Mouse (Mus musculus) kidney, postnatal 14 days (tissue): Measurements from ENCODE around the gene Notum.
"Not testable (repeated sequence)": the region's sequence is repeated elsewhere in the genome, so short reads cannot be mapped to it uniquely, and the experiment has no call there.

Source experiments
- DNase-seq: peaks from one replicate; pipeline ENCODE4 v3.0.0; 2022; ENCODE audit warnings: mixed read lengths

Notum gene

DNA sequence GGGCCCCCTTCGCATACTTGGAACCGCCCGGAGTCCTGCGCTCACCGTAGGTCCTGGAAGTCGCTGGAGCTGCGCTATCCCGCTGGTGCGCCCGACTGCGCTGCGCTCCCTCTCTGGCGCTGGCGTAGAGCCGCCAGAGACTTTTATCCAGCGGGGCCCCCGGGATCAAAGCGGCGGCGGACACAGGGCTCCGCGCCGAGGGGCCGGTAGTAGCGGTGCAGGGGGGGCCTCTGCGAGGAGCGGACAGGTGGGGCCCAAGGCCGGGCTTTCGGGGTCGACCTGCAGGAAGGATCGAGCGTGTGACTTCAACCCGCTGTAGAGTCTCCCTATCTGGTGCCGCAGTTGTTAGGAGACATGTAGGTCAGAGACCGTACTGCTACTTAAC lies at the start of gene Notum:
Gene Notum (minus strand): TSS at position 100 of the 385 bp plus-strand sequence.
- no peak for DNase-seq

DNA sequence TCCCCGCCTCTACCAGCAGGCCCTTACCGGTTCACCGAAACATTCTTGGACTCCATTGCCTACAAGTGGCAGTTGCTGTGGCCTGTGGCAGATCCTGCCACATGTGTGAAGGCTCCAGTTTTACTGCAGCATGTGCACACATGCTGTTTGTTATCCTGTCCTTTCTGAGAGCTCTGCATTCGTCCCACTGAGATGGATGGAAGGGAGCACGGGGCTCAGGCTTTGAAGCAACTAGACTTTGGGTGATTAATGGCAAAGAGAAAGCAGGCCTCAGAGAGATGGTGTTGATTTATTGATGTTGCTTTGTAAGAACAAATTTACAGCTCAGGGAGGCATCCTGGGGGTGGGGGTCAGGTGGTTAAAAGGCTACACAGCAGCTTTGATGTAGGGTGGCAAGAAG lies 49.7 kb upstream of the Notum start:
- no peak for DNase-seq

DNA sequence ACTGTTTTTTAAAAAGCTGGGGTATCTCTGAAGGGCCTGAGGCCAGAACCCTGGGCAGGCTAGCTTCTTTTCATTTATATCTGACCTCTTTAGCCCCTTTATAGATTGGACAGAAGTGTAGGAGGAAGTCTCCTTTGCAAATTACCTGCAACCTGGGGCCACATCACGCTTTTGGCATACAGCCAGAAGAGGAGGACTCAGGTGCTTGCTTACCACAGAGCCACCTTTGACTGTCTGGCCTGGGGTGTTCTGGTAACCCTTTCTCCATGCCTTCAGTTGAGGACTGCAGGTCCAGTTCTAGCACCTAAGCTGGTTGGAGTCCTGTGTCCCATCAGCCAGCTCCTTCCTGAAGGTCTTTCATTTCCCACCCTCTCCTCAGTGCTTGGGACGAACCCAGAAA lies 48.6 kb upstream of the Notum start:
- peak; percentile 30 for DNase-seq

DNA sequence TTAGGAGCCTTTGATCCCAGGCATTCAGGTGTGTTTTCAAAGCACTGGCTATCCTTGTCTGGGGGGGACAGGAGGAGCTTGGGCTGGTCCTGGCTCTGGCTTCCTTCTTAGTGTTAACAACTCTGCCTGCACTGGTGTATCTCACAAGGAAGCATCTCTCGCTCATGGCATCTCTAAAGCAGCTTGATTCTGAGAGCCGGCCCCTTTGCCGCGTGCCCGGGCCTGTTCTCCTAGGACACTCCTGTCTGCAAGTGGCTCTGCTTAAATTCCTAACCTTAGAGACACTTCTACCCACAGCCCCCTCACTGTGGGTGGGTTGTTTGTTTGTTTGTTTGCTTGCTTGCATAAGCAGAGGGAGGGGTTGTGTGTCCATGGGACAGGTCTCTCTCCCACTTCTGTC lies 47.0 kb upstream of the Notum start:
- DNase-seq = no peak

DNA sequence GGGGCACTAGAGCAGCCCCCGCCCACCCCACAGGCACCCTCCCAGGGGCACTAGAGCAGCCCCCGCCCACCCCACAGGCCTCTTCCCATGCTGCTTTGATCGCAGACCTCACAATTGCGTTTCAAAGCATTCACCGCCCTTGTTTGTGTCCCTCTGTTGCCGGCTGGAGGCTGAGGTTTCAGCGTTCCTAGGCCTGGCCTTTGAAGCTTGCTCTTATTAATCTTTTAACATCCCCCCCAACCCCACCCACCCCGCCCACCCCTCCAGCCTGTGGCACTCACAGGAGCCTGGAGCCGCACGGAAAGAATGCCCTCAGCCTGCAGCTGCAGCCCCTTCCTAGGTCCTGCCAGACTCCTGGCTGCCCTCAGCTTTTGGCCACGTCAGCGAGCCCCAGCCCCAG lies 46.2 kb upstream of the Notum start:
- no peak for DNase-seq

DNA sequence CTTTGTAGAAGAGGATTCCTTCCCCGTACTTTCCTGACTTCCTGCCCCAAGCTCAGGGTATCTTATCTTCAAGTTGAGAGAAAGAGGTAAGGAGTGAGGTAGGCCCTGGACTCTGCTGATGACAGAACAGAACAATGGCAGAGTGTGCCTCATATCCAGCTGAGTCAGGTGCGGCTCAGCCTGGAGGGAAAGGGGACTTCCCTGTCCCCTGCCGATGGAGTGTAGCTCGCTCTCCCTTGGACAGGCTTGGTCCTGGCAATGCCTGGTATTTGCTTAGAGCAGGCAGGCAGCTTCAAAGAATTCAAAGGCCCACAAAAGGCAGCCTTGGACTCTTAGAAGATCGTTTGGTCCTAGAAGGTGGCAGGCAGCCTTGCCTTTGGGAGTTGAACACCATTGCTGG lies 45.1 kb upstream of the Notum start:
- no peak for DNase-seq

DNA sequence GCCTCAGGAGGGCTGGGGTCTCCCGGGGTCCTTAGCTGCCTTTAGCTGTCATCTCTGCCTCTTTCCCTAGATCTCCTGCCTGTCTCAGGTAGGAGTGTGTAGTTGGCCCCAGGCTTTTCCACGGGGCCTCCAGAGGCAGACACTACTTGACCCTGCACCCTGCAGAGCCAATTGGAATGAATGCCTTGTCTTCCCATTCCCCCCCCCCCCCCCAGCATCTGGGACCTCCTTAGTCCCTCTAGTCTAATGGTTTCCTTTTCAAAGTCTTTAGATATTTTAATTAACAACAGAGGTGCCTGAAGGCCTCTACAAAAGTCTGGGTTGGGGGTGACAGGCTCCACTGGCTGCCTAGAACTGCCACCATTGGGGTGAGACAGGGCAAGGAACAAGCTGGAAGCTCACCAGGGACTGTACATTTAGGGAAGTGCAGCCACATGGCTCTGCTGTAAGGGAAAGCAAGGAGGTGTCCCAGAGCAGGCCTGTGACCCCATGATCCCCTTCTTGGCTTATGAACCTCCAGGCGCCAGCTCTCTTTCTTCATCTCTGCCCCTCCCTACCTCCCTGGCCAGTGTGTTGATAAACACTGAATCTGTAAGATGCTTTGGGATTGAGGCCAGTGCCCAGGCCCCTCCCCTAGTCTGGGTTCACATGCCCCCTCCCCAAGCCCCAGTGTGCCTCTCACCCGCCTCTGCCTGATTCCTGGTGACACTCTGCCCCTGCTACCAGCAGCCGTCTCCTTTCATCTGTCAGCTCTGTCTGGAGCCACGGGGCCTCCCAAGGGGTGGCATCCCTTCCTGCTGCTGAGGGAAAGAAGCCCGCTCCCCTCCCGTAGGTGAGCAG lies 43.7 kb upstream of the Notum start:
- no peak for DNase-seq

DNA sequence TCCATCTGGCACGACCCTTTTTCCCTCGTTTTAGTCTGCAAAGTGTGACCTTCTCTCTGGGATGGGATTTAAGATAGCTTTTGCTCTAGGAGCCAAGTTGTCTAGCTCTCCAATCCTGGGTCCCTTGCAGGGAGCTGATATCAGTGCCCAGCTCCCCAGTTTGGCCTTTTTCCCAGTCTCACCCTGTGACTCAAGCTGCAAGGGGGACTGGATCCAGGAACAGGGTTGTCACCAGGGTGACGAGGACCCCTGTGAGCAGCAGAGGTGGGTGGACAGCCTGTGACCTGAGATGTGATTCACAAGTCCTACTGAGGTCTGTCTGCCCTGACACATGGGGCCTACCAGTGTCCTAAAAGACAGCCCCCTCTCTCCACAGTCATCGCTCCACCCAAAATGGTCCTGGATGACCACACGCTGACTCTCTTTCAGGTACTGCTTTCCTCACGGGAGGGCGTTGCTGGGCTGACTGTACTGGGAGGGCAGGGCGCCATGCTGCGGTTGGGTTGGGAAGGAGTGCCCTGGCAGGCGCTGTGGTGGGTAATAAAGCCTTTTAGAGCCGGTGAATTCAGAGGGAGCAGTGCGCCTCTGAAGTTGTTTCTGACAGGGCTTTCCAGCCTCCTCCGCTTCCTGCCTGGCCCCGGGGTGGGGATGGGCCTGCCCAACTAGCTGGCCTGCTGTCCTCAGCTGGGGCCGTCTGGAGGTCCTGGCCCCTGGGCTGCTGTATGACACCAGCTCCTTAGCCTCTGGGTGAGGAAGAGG lies 42.9 kb upstream of the Notum start:
- no peak for DNase-seq

DNA sequence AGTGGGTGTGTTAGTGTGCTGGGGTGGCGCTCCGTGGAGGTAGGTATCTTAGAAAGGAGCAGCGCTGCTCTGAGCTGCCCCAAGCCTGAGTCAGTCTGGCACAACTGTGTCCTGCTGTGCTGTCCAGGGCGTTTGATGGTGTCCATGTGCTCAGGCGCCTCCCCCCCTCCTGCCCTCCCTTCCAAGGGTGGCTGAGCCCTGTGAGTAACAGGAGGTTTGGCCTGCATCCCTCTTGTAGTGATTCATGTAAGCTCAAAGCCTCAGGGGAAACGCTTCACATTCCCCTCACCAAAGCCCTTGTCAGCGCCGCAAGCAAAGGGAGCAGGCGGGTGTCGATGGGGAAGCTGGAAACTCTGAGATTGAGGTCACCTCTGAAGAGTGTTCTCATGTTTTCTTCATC lies 36.8 kb upstream of the Notum start:
- DNase-seq = peak; percentile 57

DNA sequence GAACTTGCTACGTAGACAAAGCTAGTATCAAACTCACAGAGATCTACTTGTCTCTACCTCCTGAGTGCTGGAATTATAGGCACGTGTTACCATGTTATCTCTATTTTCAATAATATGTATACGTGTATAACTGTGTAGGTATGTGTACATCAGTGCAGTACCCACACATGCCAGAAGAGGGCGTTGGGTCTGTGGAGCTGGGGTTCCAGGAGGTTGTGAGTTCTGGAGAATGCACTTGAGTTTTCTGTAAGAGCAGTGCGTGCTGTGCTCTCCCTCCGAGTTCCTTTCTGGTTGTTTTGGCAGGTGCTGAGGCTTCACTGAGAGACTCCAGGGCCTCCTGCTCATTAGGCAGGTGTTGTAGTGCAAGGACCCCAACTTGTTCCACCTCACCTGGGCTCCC lies 35.6 kb upstream of the Notum start:
- no peak for DNase-seq

DNA sequence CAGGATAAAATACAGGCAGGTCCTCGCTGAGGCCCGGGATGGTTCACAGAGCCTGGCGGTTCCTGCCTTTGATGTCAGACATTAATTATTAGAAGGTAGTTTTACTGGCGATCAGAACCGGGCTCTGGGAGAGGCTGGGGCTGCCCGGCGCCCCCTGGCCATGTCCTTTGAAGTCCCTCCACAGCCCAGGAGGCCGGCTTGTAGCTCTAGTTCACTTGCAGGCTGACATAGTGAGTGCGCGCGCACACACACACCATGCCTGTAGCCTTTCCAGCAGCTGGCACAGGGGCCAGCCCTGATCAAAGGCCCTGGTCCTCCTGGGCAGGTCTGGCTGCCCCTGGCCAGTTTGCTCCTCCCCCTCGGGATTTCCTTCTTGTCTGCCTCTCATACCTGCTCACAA lies 34.7 kb upstream of the Notum start:
- peak; percentile 79 for DNase-seq

DNA sequence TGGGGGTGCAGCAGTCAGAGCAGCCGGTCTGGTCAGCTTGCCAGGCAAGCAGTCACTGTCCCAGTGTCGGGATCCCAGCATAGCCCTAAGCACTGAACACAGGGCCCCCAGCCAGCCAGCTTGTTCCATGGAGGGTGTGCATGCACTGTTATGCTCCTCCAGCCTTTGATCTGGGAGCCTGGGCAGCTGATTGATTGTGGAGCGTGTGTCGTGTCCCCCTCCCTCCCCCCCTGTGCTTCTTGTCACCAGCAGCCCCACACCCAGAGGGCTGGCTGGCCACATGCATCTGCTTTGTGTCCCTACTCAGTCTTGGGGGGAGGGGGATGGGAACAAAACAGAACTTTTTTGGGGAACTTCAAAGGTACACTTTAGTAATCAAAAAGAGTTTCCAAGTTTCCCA lies 34.2 kb upstream of the Notum start:
- no peak for DNase-seq

DNA sequence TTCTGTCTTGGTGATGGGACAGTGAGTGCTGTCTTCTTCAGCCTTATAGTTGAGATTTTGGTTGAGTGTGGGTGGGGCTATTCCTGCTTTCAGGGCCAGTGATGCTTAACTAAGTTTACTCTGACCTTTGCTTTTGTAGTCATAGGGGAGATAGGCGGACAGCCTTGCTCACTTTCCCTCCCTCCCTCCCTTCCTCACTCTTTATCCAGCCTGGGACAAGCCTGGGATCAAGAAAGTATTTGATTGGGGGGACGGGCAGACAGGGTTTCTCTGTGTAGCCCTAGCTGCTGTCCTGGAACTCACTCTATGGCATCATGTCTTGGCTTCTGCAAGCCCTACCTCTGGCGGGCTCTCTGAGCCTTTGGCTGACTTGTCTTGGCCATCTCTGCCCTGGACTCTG lies 32.5 kb upstream of the Notum start:
- no peak for DNase-seq

DNA sequence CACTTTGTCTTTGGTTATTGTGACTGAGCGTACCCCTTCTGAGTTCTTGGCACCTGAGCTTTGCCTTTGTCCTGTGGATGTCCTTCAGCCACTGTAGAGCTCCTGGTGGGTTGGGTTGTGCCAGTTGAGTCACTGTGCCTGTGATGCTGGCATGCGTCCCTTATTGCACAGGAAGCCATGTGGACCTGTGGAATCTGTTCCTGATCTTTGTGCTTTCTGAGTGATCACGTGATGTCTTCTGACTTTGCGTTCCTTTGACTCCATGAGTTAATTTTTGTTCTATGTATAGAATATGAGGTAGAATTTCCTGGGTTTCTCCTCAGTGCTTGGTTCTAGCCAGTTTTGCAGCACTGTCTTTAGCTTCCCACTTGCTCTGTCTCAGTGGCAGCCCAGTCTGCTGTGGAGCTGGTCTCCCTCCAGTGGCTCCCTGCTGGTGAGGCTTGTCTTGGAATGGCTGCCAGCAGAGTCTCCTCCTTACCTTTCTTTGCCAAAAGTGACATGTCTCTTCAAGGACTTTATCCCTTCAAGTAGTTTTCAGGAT lies 31.6 kb upstream of the Notum start:
- DNase-seq = peak; percentile 62

DNA sequence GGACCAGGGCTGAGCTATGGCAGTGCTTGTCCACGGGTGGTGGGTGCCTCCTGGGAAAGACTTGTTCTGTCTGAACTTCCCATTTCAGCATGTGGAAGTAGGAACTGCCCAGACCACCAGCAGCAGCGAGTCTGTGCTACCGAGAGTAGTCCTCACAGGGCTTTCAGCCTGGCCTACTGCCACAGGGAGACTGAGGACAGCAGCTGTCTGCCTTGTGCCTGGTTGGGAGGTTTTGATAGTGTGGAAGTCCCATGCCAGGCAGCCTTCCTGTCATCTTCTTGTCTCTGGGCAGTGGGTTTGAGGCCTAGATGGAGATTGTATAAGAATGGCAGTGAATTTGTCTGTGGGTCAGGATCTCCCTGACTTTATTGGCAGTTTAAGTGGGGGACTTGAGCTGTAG lies 28.4 kb upstream of the Notum start:
- DNase-seq = no peak

DNA sequence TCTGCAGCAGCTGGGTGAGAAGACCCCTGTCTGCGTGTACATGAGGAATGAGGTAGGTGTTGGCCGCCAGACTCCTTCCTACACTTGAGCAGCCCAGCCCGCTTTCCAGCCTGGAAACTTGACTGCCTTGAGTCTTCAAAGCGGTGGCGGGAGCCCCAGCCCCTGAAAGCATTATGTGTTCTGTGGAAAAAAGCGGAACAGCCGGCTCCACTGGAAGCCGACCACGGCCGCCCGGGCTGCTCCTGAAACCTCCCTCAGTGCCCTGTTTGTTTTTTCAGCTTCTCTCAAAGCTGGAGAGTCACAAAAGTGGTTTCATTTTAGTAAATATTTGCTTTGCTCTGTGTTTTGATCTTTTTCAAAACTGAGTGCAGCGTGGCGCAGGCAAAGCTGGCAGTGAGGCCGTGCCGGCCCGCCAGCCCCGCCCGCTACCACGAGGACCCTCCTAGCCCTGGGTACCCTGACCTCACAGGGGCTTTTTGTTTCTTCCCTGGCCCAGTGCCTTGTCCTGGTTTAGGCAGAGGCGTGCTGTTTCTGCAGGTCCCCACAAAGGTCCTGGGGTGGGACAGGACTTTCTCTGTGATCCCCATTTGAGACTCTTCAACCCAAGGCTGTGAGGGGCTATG lies 25.8 kb upstream of the Notum start:
- no peak for DNase-seq

DNA sequence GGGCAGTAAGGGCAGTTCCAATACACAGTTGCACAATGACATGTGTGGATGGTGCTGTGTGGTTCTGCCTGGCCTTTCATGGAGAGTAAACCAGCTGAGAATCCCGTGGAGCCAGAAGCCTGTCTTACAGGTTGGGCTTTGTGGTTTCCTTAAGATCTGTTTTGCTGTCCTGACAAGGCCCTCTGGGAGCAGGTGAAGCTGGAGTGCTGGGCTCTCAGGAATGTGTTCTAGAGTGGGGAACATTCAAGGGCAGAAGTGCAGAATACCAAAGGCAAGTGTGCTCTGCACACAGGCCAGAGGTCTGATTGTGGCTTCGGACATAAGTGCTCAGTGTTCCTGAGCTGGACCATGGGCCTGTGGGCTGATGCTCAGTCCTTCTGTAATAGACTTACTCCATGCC lies 23.7 kb upstream of the Notum start:
- no peak for DNase-seq

DNA sequence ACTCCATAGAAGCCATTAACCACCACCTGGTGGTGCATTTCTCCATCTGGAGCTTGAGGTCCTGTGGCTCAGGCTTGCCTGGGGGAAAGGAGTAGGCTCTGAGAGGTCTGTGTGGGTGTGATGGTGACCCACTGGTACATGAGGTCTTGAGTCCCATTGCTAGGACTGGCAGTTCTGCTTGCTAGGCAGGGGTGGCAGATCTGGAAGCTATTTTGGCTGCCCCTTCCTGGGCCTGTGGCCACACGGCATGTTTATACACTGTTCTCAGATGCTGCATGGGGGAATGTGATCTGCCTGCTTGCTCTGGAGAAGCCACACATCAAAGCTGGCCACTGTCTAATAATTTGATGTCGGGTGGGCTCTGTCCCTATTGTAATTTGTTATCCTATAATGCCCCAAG lies 23.1 kb upstream of the Notum start:
- no peak for DNase-seq

DNA sequence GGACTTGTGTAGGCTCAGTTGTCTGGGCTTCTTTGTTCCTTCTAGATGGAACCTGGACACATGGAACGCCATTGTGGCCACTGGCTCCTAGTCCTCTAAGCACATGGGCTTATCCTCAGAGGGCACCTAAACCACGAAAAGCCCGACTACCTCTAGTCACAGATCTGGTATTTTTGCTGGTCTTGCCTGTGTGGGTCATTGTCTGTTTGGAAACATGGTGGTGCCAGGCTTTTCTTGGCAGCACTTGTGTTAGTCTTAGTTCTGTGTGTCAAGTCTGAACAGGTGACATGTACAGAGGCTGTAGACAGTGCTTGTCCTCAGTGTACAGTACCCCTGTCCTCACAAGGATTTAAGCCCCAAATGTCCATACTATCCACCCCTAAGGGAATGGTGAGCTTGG lies 22.6 kb upstream of the Notum start:
- no peak for DNase-seq

DNA sequence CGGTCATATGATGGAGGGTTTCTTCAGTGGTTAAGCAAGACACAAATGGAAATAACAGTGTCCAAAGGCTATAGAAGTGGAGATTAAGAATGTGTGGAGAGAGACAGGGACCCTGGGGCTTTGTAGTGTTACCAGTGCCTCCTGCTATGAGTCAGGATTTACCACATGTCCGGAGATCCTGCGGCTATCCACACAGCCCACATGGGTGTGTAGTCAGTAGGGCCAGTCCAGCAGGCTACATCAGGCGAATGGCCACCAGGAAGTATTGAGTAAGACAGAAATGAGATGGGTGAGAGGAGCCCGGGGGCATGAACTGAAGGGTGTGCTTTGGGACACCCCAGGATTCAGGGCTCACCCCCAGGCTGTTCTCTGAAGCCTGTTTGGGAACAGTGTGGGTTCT lies 21.7 kb upstream of the Notum start:
- DNase-seq = no peak

DNA sequence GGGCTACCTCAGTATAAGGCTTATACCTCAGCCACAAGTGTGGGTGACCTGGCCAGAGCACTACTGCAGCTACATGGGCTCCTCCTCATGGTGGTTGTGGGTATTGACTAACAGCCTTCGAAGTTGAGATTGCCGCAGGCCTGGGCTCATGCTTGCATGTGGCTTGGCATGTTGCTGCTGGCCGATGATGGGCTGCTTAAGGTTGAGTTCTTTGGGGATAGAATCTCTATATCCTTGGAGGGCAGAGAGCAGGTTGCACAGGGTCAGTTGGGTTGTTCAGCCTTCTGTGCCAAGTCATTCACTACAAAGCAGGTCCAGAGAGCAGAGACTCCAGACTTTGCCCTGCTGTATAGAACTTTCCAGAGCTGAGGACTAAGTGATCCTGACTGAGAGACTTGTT lies 18.9 kb upstream of the Notum start:
- DNase-seq = peak; percentile 75

DNA sequence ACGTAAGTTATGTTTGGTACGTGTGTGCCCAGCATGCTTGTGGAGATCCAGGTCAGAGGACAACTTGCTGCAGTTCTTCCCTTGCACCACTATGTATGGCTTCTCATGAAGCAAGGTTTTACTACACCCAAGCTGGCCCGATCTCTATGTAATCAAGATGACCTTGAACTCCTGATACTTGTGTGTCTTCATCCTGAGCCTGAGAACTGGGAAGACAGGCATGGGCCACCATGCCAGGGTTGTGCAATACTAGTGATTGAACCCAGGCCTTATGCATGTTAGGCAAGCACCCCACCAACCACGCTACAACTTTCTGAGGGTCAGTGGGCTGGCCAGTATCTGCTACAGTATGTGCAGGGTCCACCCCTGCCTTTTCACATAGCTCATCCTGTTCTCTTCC lies 16.0 kb upstream of the Notum start:
- DNase-seq = no peak

DNA sequence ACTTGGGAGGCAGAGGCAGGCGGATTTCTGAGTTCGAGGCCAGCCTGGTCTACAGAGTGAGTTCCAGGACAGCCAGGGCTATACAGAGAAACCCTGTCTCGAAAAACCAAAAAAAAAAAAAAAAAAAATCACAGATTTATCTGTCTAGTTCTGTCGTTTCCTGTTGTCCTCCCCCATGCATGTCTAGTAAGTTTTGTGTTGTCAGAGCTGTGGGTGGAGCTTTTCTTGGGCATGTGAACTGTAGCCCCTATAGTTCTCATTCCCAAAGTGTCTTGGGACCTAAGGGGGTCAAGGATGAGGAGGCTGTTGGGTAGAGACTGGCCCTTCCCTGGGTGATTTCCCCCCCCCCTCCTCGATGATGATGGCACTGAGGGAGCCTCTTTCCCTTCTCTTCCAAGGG lies 14.9 kb upstream of the Notum start:
- DNase-seq = not testable (repeated sequence)

DNA sequence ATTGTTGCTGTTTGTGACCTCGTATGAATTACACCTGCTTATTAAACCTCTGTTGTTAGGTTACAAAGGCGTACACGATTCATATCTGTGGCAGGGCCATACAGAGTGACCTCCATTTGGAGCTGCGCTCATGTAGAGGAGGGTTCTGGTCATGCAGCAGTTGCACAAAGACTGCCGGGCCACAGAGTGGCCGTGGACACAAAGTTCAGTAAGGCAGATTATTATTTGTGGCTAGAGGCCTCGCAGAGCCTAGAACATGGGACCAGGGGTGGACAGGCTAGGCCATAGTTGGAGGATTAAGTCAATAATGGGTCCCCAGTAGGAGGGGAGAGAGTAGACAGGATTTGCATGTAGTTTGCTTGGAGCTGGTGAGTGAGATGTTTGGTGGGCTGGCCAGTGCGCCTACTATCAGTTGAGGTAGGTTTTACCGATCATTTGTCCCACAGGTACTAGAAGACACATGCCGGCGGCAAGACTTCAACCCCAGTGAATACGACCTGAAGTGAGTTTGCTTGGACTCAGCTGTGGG lies 12.7 kb upstream of the Notum start:
- DNase-seq = no peak
